Mouse (Mus musculus) gastrocnemius, adult 8-10 months (tissue): ENCODE measurements around the gene Rfx8. TPM values are rescaled to one million over a fixed set of nuclear protein-coding genes. Genes with fewer than 3 reads are reported as not detected.
"Not testable (repeated sequence)": the region's sequence is repeated elsewhere in the genome, so short reads cannot be mapped to it uniquely, and the experiment has no call there.

ENCODE experiments used
- DNase-seq, 2 experiments: peaks; one replicate each; pipeline ENCODE4 v3.0.0; 2022; ENCODE audit warnings: low spot score in 2 of 2
- total RNA-seq, 4 experiments: library from RNA; stranded (reverse); gene quantifications; 2 replicates each; pipeline ENCODE4 v1.2.4; 2022

Gene Rfx8
- total RNA-seq, 4 experiments from 2014 or later: not detected

GRCm38 (mm10) chr1:39694756-39695155 is 26.0 kb downstream of the Rfx8 start:
- DNase-seq: no peak

GRCm38 (mm10) chr1:39691974-39692373 is 28.8 kb downstream of the Rfx8 start:
- DNase-seq: no peak

GRCm38 (mm10) chr1:39691061-39691460 is 29.7 kb downstream of the Rfx8 start:
- DNase-seq: no peak

- DNase-seq: no peak
These were observed 32.2 kb downstream of the Rfx8 start for GRCm38 (mm10) chr1:39688573-39688972.

GRCm38 (mm10) chr1:39687279-39687678 is 33.5 kb downstream of the Rfx8 start:
- no peak for DNase-seq

- DNase-seq: peak; percentile 40 to 52
These were observed 35.0 kb downstream of the Rfx8 start for GRCm38 (mm10) chr1:39685841-39686240.

GRCm38 (mm10) chr1:39681638-39682037 is 39.2 kb downstream of the Rfx8 start:
- DNase-seq: no peak

- DNase-seq: no peak
These were observed 40.3 kb downstream of the Rfx8 start for GRCm38 (mm10) chr1:39680546-39680945.

- DNase-seq: no peak
These were observed 41.9 kb downstream of the Rfx8 start for GRCm38 (mm10) chr1:39678883-39679282.

- no peak for DNase-seq
These were observed 44.4 kb downstream of the Rfx8 start for GRCm38 (mm10) chr1:39676221-39676876.

GRCm38 (mm10) chr1:39672362-39673105 is 48.3 kb downstream of the Rfx8 start:
- DNase-seq: no peak

GRCm38 (mm10) chr1:39670211-39670935 is 50.4 kb downstream of the Rfx8 start:
- no peak for DNase-seq

GRCm38 (mm10) chr1:39666751-39667252 is 54.0 kb downstream of the Rfx8 start:
- DNase-seq: no peak

- DNase-seq: no peak
These were observed 56.7 kb downstream of the Rfx8 start for GRCm38 (mm10) chr1:39664039-39664625.

GRCm38 (mm10) chr1:39663050-39663449 is 57.7 kb downstream of the Rfx8 start:
- no peak for DNase-seq

- no peak for DNase-seq
These were observed 63.7 kb downstream of the Rfx8 start for GRCm38 (mm10) chr1:39656976-39657529.

GRCm38 (mm10) chr1:39654901-39655300 is 65.9 kb downstream of the Rfx8 start:
- not testable (repeated sequence) for DNase-seq

- DNase-seq: no peak
These were observed 67.8 kb downstream of the Rfx8 start for GRCm38 (mm10) chr1:39653028-39653427.

GRCm38 (mm10) chr1:39651241-39651548 is 69.6 kb downstream of the Rfx8 start, which contains the start of gene Creg2:
Creg2 (minus strand) TSS chr1:39651474.
- no peak for DNase-seq

GRCm38 (mm10) chr1:39650435-39651240 is 70.2 kb downstream of the Rfx8 start:
- DNase-seq: peak; percentile 15 to 29
